37 mouse cellular contexts compared by ENCODE assay signal in genomic region chr9:58703766-58704165, GRCm38 (mm10). TPM values are rescaled to one million over a fixed set of nuclear protein-coding genes. Genes with fewer than 3 reads are reported as not detected.
"Had no signal": no experiment of that assay in that cellular context is flagged by ENCODE, and none has a peak within 500 bp of the region (broad histone marks: within the 10 kb centered on the region; RNA-seq: fewer than 3 reads in every experiment).

No protein-coding gene starts in this region.

- H3K9me3 ChIP-seq: heart, embryonic 12.5 days; heart, embryonic 13.5 days; heart, embryonic 15.5 days; hindbrain, embryonic 10.5 days; hindbrain, embryonic 12.5 days; hindbrain, embryonic 13.5 days; hindbrain, embryonic 15.5 days; intestine, embryonic 15.5 days; kidney, embryonic 15.5 days had no signal

- H3K9ac ChIP-seq: heart, embryonic 12.5 days; heart, embryonic 13.5 days; heart, embryonic 15.5 days; hindbrain, embryonic 12.5 days; hindbrain, embryonic 13.5 days; hindbrain, embryonic 14.5 days; hindbrain, embryonic 15.5 days; intestine, embryonic 15.5 days; kidney, embryonic 15.5 days had no signal

- H3K4me2 ChIP-seq: heart, embryonic 11.5 days; heart, embryonic 12.5 days; heart, embryonic 13.5 days; heart, embryonic 15.5 days; hindbrain, embryonic 12.5 days; hindbrain, embryonic 13.5 days; hindbrain, embryonic 14.5 days; hindbrain, embryonic 15.5 days; intestine, embryonic 15.5 days; kidney, embryonic 15.5 days had no signal

- H3K4me1 ChIP-seq: heart, embryonic 15.5 days; hindbrain, embryonic 10.5 days; hindbrain, embryonic 12.5 days; hindbrain, embryonic 13.5 days; hindbrain, embryonic 15.5 days; intestine, embryonic 15.5 days; kidney, embryonic 15.5 days had no signal

- ATAC-seq: hindbrain, embryonic 16.5 days; hindbrain, postnatal 0 days; inflammation-experienced regulatory T-cells, adult 6 months; intestine, embryonic 15.5 days; intestine, embryonic 16.5 days; intestine, postnatal 0 days had no signal

- H3K27me3 ChIP-seq: heart, embryonic 12.5 days; heart, embryonic 13.5 days; heart, embryonic 15.5 days; hindbrain, embryonic 12.5 days; hindbrain, embryonic 13.5 days; hindbrain, embryonic 15.5 days; intestine, embryonic 15.5 days; kidney, embryonic 15.5 days had no signal

- H3K36me3 ChIP-seq: heart, embryonic 12.5 days; heart, embryonic 13.5 days; heart, embryonic 15.5 days; hindbrain, embryonic 10.5 days; hindbrain, embryonic 12.5 days; hindbrain, embryonic 13.5 days; hindbrain, embryonic 15.5 days; intestine, embryonic 15.5 days; kidney, embryonic 15.5 days had no signal

- H3K27ac ChIP-seq: heart, embryonic 13.5 days; heart, embryonic 15.5 days; hindbrain, embryonic 10.5 days; hindbrain, embryonic 12.5 days; hindbrain, embryonic 13.5 days; hindbrain, embryonic 14.5 days; hindbrain, embryonic 15.5 days; hindbrain, postnatal 0 days; intestine, embryonic 15.5 days; kidney, embryonic 15.5 days; kidney, postnatal 0 days; layer of hippocampus, adult 2 months; left cerebral cortex, adult 2 months had no signal

- H3K4me3 ChIP-seq: heart, embryonic 12.5 days; heart, embryonic 13.5 days; heart, embryonic 15.5 days; hindbrain, embryonic 10.5 days; hindbrain, embryonic 12.5 days; hindbrain, embryonic 13.5 days; hindbrain, embryonic 15.5 days; intestine, embryonic 15.5 days; kidney, embryonic 15.5 days; layer of hippocampus, adult 2 months; left cerebral cortex, adult 2 months had no signal

- DNase-seq: heart, postnatal 10 days; heart, postnatal 14 days; heart, postnatal 4 days; kidney, adult 11 months; kidney, adult 18-20 months; kidney, adult 2 months; kidney, adult 8-10 months; kidney, adult 9 months; kidney, postnatal 10 days; kidney, postnatal 14 days; kidney, postnatal 25 days; kidney, postnatal 36 days; kidney, postnatal 4 days; layer of hippocampus, adult 9-11 months; layer of hippocampus, postnatal 36 days had no signal

RNA-seq across cellular contexts. Expression of gene Rec114, which starts 40.0 kb away (rescaled TPM):
- total RNA-seq: layer of hippocampus, adult 18-20 months; layer of hippocampus, postnatal 36 days; left cerebral cortex, adult 18-20 months had no signal
- polyA plus RNA-seq: large intestine, adult 2 months had no signal
